Mouse (Mus musculus) cerebellum, postnatal 14 days (tissue): ENCODE results near the gene Akt3.
A peak's percentile ranks its signal among the peaks of the same experiment; 100 is the strongest.

ENCODE experiments used
- DNase-seq, 2 experiments: peaks; one replicate each; pipeline ENCODE4 v3.0.0; 2021; ENCODE audit warnings: mixed read lengths in 2 of 2

The Akt3 gene

GRCm38 (mm10) chr1:177186751-177187150 is 71.3 kb downstream of the Akt3 start:
- DNase-seq: no peak

GRCm38 (mm10) chr1:177179635-177180034 is 78.4 kb downstream of the Akt3 start:
- no peak for DNase-seq

DNA sequence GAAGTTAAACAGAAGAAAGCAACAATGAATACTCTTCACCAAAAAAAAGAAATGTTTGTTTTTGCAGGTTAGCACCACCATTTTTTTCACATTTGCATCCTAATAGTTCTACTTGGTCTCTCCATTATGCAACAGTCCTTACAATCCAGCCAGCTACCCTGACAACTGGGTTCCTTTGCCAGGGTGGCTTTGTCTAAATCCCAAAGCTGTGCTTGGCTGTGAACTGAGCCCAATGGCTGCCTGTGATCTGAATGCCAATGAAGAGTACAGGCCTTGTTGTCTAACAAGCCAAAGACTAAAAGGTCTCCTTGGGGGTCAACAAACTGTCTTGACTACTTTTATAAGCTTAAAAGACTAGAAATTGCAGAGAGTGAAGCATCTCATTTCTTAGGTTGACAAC is 82.6 kb downstream of the Akt3 start:
- DNase-seq: peak; percentile 36 to 45

DNA sequence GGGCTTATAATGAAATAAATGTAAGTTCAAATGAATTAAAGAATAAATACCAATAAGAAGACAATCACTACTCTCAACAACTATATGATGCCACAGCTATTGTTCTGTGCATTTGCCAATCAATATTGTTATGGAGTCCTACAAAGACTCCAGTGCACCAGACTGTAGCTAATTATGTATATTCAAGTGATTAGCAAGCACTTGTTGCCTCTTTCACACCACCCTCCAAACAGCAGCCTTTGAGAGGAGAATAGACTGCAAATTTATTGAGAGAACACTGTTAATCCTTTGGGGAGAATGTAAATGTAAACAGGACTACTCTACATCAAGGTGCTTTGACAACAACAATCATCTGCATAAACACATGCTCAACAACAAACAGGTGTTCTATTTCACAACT is 86.7 kb downstream of the Akt3 start:
- no peak for DNase-seq

GRCm38 (mm10) chr1:177165789-177166188 is 92.2 kb downstream of the Akt3 start:
- no peak for DNase-seq

GRCm38 (mm10) chr1:177165336-177165735 is 92.7 kb downstream of the Akt3 start:
- no peak for DNase-seq

DNA sequence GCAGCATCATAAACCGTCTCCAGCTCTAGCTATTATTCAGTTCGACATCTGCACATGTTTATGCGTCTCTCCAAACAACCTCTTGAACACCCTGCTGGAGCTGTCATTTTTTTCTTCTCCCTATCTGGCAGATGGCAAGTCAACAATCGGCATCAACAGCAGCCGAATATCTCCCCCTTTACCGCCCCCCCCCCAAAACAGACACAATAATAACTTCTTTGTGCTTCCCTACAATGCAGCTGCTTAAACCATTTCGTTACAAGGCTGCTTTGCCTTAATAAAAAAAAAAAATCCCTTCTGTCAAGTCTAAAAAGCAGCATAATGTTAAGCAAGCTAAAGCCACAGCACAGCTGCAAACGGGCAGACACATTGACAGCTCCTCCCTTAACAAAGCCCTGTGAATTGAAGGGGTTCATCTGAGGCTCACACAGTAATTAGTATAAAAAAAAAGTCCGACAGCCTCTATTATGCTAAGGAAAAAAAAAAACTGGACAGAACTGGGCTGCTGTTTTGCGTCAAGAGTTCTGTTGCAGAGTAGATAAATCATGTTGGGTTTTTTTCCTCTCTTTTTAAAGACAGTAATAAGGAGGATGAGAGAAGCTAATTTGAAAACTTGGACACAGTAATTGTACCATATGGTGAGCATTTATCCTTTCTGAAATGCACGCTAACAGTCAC is 107.5 kb downstream of the Akt3 start:
- DNase-seq: peak in 1 of 2 experiments; percentile 22

- DNase-seq: no peak
Observed at GRCm38 (mm10) chr1:177148746-177149145, 109.3 kb downstream of the Akt3 start.

DNA sequence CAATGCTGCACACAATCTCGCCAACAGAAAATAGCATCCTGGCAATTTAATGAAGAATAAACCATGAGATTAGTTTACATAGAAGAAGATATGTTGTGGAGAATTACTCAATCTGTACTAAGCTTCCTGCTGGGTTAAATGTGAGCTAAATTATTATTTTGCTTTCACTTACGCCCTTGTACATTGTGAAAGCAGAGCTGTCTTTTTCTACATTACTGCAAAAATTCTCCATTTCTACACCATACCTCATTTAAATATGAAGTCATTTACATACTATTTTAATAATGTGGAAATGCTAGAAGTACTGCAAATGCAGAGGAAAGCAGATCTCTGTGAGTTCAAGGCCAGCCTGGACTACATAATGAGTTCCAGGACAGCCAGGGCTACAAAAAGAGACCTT is 116.5 kb downstream of the Akt3 start:
- DNase-seq: no peak

GRCm38 (mm10) chr1:177139652-177140051 is 118.4 kb downstream of the Akt3 start:
- no peak for DNase-seq

DNA sequence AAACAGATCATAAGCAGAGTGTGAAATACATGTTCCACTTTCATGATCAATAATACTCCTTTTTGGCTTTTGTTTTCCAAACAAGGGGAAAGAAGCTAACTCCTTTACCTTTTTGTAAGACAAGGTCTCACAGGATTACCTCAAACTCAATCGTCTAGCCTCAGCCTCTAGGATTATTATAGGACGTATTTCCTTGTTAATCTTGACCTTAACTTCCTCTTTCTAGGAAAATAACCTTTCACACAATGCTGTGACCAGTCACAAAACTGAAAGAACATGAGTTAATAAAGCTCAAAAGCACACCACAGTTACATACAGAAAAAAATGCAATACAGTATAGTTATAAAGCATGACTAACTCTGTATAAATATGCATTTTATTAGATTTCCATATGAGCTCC is 126.5 kb downstream of the Akt3 start:
- DNase-seq: no peak

DNA sequence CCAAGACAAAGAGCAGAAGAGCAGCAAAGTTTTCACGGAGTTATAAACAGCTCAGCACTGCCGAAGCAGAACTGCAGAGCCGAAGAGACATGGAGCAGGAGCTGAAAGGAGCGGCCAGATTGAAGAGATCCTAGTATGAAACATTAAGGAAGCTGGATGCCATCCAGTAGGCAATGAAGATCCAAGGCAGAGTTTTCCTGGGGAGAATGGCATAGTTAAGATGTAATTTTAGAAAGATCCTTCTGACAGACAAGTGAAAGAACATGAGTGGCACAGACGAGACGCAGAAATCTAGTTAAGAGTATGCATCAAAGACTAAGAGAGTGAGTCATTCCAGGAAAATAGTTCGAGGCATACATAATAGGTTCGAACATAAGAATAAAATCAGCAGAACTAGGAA is 131.3 kb downstream of the Akt3 start:
- DNase-seq: peak; percentile 29 to 50

- no peak for DNase-seq
Observed at GRCm38 (mm10) chr1:177110665-177111271, 147.2 kb downstream of the Akt3 start.

GRCm38 (mm10) chr1:177090465-177090864 is 167.5 kb downstream of the Akt3 start:
- no peak for DNase-seq

- no peak for DNase-seq
Observed at GRCm38 (mm10) chr1:177089515-177089914, 168.5 kb downstream of the Akt3 start.

- DNase-seq: no peak
Observed at GRCm38 (mm10) chr1:177089048-177089447, 169.0 kb downstream of the Akt3 start.

DNA sequence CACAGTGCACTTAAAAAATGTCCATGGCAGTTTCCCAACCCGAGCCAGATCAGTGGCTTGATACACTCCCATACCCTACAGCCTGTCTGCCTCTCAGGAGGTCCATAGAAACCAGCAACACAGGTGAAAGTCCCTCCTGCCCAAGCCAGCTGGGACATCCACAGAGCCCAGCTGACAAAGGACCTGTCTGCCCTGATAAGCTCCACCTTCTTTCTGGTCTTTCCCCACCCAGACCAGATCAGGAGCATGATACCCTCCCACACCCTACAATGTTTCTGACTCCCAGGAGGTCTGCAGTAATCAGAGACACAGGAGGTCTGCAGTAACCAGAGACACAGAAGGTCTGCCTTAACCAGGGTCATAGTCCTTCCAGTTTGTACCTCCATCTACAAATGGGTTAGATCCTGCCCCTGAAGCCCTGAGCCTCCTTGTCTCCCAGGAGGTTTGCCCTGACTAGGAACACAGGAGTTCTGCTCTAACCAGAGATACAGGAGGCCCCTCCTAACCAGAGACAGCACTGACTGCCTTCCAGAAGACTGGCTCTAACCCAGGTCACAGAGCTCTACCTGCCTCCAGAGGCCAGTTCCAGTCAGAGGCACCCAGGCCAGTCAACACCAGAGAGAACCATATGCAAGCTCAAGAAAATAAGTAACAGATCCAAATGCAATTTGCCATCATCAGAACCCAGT is 175.9 kb downstream of the Akt3 start:
- no peak for DNase-seq

- DNase-seq: no peak
Observed at GRCm38 (mm10) chr1:177069161-177069560, 188.8 kb downstream of the Akt3 start.

- DNase-seq: no peak
Observed at GRCm38 (mm10) chr1:177067123-177067646, 190.8 kb downstream of the Akt3 start.

DNA sequence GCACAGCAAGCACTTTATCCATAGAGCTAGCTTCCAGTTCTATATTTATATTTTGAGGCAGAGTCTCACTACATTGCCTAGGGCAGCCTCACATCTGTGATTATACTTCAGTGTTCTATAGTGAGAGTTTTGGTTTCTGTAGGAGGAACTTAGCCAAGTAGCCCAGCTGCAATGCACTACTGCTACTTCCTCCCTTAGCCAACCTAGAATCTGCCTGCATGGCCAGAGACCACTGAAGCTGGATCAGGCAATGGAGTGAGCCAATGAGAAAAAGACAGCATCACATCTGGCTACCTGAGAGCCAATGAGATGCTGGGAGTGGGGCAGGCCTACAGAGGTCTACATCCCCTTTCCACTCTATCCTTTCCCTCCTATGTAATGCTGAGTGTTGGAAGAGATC is 192.3 kb downstream of the Akt3 start:
- DNase-seq: no peak

- DNase-seq: no peak
Observed at GRCm38 (mm10) chr1:177061761-177062160, 196.2 kb downstream of the Akt3 start.

GRCm38 (mm10) chr1:177054891-177055290 is 203.1 kb downstream of the Akt3 start:
- no peak for DNase-seq

- peak in 1 of 2 experiments; percentile 40 for DNase-seq
Observed at GRCm38 (mm10) chr1:177051366-177051963, 206.5 kb downstream of the Akt3 start.
